Mouse (Mus musculus): ENCODE results near the gene Caprin1. TPM values are rescaled to one million over a fixed set of nuclear protein-coding genes. Genes with fewer than 3 reads are reported as not detected.

Gene Caprin1
- polyA plus RNA-seq, 2 experiments, result 224 to 314 TPM

DNA sequence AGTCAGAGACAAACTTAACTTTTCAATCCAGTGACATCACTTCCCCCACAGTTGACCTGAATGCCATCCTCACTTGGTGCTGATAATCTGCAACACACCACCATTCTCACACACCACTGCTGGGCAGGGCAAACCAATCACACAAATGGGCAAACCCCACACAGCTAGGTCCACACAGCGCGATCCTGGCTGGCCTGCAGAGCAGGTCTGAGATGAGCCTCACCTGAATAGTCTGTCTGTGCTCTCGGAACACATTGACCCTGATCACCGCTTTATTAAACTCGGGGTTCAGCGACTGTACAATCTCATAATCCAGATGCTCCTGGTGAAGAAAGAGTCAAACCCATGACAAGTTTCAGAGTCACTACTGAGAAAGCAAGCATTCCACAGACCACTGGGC is 54.6 kb downstream of the Caprin1 start:
- DNase-seq (ENCODE audit: low spot score), result no peak
- TF ChIP-seq POLR2A (IDR thresholded peaks at IDR 0.05; ENCODE audit: borderline replicate concordance, extremely low read depth, insufficient read depth, insufficient read length), result no peak
- Histone ChIP-seq H3K4me3 (replicated peaks; ENCODE audit: low read length) (no peak overlapping the region), H3K4me2 (replicated peaks; ENCODE audit: low read depth, low read length, severe bottlenecking) (no peak overlapping the region), H3K9ac (ENCODE audit: low read depth, low read length, severe bottlenecking) (no peak overlapping the region), H3K9me3 (ENCODE audit: control insufficient read depth, low read length) (no peaks in the 10 kb centered on the region), H3K27me3 (ENCODE audit: control insufficient read depth, insufficient read depth, low read length) (no peaks in the 10 kb centered on the region), H3K4me1 (ENCODE audit: control insufficient read depth, insufficient read depth, low read length) (no peaks in the 10 kb centered on the region), H3K36me3 (ENCODE audit: control insufficient read depth, insufficient read depth, low read length) (peaks cover 55% of the 10 kb centered on the region), H3K27ac (replicated peaks; ENCODE audit: low read depth, low read length) (no peak overlapping the region)
- 98% methylated on average over 6 of the region's 6 CpGs for WGBS
- ATAC-seq (ENCODE audit: low FRiP score, low read depth), result no peak

DNA sequence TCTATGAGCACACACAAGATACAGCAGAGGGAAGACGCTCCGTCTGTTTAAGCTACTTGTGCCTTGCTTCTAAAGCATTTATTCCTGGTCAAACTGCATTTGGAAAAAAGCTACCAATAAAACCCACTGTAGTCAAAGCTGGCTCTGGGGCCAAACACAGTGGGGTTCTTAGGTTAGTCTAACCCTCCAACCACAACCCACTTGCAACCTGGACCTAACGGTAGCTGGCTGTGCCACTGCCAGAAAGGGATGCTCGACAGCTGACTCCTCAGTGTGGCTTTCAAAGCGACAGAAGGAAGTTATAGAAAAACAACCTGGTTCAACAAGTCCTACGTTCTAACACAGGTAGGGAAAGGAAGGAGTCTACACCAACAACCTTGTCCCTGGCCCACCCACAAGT is 66.0 kb downstream of the Caprin1 start:
- H3K4me1 ChIP-seq (ENCODE audit: control insufficient read depth, insufficient read depth, low read length), result no peaks in the 10 kb centered on the region
- TF ChIP-seq POLR2A (IDR thresholded peaks at IDR 0.05; ENCODE audit: borderline replicate concordance, extremely low read depth, insufficient read depth, insufficient read length), result no peak

DNA sequence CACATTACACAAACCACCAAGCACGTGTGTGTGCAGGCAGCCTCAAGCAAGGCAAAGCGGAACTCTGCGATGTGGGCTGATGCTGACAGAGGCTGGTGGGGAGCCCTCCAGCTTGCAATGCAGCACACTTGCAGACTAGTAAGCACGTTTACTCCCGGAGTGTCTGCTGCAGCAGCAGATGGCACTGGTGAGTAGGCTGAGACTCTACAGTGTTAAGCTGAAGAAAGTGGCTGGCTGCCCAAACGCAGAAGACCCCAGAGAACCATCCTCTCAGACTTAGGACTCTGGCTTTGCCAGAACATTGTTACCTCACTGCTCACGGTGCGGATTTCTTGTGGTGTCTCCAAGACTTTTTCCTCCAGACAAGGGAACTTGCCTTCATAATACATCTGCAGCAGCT is 66.5 kb downstream of the Caprin1 start:
- no peaks in the 10 kb centered on the region for H3K9me3 ChIP-seq (ENCODE audit: control insufficient read depth, low read length)
- H3K9ac ChIP-seq (ENCODE audit: low read depth, low read length, severe bottlenecking), result no peak overlapping the region
- no peak for ATAC-seq (ENCODE audit: low FRiP score, low read depth)
- no peak overlapping the region for H3K27ac ChIP-seq (replicated peaks; ENCODE audit: low read depth, low read length)
- TF ChIP-seq POLR2A (IDR thresholded peaks at IDR 0.05; ENCODE audit: borderline replicate concordance, extremely low read depth, insufficient read depth, insufficient read length), result no peak
- DNase-seq (ENCODE audit: low spot score), result peak; percentile 56
- no peak overlapping the region for H3K4me2 ChIP-seq (replicated peaks; ENCODE audit: low read depth, low read length, severe bottlenecking)
- WGBS, result 68% methylated on average over 8 of the region's 8 CpGs
- no peaks in the 10 kb centered on the region for H3K4me1 ChIP-seq (ENCODE audit: control insufficient read depth, insufficient read depth, low read length)
- peaks cover 85% of the 10 kb centered on the region for H3K36me3 ChIP-seq (ENCODE audit: control insufficient read depth, insufficient read depth, low read length)
- no peak overlapping the region for H3K4me3 ChIP-seq (replicated peaks; ENCODE audit: low read length)
- no peaks in the 10 kb centered on the region for H3K27me3 ChIP-seq (ENCODE audit: control insufficient read depth, insufficient read depth, low read length)

More for the DNA sequence above, 66.0 kb downstream of the Caprin1 start:
- Histone ChIP-seq H3K36me3 (ENCODE audit: control insufficient read depth, insufficient read depth, low read length) (peaks cover 85% of the 10 kb centered on the region), H3K9me3 (ENCODE audit: control insufficient read depth, low read length) (no peaks in the 10 kb centered on the region), H3K4me3 (replicated peaks; ENCODE audit: low read length) (no peak overlapping the region), H3K9ac (ENCODE audit: low read depth, low read length, severe bottlenecking) (no peak overlapping the region), H3K27ac (replicated peaks; ENCODE audit: low read depth, low read length) (no peak overlapping the region), H3K4me2 (replicated peaks; ENCODE audit: low read depth, low read length, severe bottlenecking) (no peak overlapping the region), H3K27me3 (ENCODE audit: control insufficient read depth, insufficient read depth, low read length) (no peaks in the 10 kb centered on the region)
- ATAC-seq (ENCODE audit: low FRiP score, low read depth) (no peak), DNase-seq (ENCODE audit: low spot score) (no peak)
- WGBS, result 89% methylated on average over 6 of the region's 6 CpGs

DNA sequence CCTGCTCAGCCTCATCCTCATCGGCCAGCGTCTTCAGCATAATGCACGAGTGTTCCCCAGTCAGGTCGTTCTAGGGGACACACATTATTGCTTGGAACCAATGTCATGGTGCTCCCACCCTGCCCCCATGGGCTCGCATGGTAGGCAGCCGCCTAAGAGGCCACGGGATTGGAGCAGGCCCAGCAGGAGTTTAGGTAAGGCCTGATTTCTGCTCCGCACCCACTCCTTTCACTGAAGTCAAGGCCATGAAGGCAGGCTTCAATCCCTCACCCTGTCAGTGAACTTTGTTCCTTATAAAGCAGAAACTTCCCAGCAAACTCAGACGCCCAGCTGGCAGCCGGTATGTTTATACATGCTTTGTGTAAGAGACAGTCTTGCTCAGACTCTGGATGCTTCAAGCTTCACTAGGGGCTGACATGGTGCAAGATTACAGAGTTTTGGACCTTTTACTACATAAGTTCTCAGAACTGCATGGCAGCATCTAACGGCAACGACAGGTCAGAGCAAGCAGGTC is 69.4 kb downstream of the Caprin1 start:
- H3K27me3 ChIP-seq (ENCODE audit: control insufficient read depth, insufficient read depth, low read length), result no peaks in the 10 kb centered on the region
- no peak for ATAC-seq (ENCODE audit: low FRiP score, low read depth)
- TF ChIP-seq POLR2A (IDR thresholded peaks at IDR 0.05; ENCODE audit: borderline replicate concordance, extremely low read depth, insufficient read depth, insufficient read length), result no peak
- no peak overlapping the region for H3K4me2 ChIP-seq (replicated peaks; ENCODE audit: low read depth, low read length, severe bottlenecking)
- no peaks in the 10 kb centered on the region for H3K4me1 ChIP-seq (ENCODE audit: control insufficient read depth, insufficient read depth, low read length)
- H3K9ac ChIP-seq (ENCODE audit: low read depth, low read length, severe bottlenecking), result no peak overlapping the region
- 87% methylated on average over 12 of the region's 12 CpGs for WGBS
- H3K27ac ChIP-seq (replicated peaks; ENCODE audit: low read depth, low read length), result no peak overlapping the region
- H3K4me3 ChIP-seq (replicated peaks; ENCODE audit: low read length), result no peak overlapping the region
- no peak for DNase-seq (ENCODE audit: low spot score)
- H3K36me3 ChIP-seq (ENCODE audit: control insufficient read depth, insufficient read depth, low read length), result peaks cover 82% of the 10 kb centered on the region
- H3K9me3 ChIP-seq (ENCODE audit: control insufficient read depth, low read length), result no peaks in the 10 kb centered on the region

DNA sequence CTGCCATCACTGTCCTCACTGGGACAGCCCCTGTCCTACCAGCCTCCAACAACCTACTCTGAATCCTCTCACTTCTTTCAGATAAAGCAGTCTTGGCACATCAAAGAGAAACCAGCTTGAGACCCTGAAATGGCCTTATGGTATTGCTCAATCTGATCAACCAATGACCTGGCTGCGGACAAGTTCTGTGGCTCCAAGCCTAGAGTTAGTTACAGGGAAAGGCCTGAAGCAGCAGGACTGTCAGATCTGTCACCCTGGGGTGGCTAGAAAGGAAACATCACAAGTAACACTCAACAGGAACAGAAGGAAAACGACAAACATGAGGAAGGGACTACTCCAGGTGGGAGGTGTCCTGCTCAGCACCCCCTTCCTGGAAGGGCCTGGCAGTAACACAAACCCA is 72.9 kb downstream of the Caprin1 start:
- H3K27ac ChIP-seq (replicated peaks; ENCODE audit: low read depth, low read length), result no peak overlapping the region
- TF ChIP-seq POLR2A (IDR thresholded peaks at IDR 0.05; ENCODE audit: borderline replicate concordance, extremely low read depth, insufficient read depth, insufficient read length), result no peak
- 86% methylated on average over 2 of the region's 2 CpGs for WGBS

DNA sequence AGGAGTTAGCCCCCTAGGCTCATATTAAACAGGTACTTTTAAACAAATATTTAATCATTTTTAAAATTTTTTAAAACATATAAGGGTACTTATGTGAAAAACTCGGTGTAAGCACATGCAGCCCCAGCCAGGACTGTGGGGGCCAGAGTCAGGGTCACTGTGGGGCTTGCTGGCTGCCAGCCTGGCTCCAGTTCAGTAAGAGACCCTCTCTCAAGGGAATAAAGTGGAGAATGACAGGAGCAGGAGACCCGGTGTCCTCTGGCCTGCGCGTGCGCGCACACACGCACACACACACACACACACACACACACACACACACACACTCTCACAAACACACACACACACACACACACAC is 78.2 kb downstream of the Caprin1 start:
- H3K4me3 ChIP-seq (replicated peaks; ENCODE audit: low read length), result no peak overlapping the region
- ATAC-seq (ENCODE audit: low FRiP score, low read depth) (no peak), DNase-seq (ENCODE audit: low spot score) (no peak)
- H3K27ac ChIP-seq (replicated peaks; ENCODE audit: low read depth, low read length), result no peak overlapping the region
- H3K4me1 ChIP-seq (ENCODE audit: control insufficient read depth, insufficient read depth, low read length), result no peaks in the 10 kb centered on the region
- H3K4me2 ChIP-seq (replicated peaks; ENCODE audit: low read depth, low read length, severe bottlenecking), result no peak overlapping the region
- 89% methylated on average over 7 of the region's 7 CpGs for WGBS
- TF ChIP-seq POLR2A (IDR thresholded peaks at IDR 0.05; ENCODE audit: borderline replicate concordance, extremely low read depth, insufficient read depth, insufficient read length), result no peak
- no peaks in the 10 kb centered on the region for H3K27me3 ChIP-seq (ENCODE audit: control insufficient read depth, insufficient read depth, low read length)
- no peak overlapping the region for H3K9ac ChIP-seq (ENCODE audit: low read depth, low read length, severe bottlenecking)
- no peaks in the 10 kb centered on the region for H3K9me3 ChIP-seq (ENCODE audit: control insufficient read depth, low read length)
- peaks cover 81% of the 10 kb centered on the region for H3K36me3 ChIP-seq (ENCODE audit: control insufficient read depth, insufficient read depth, low read length)

More for the DNA sequence above, 72.9 kb downstream of the Caprin1 start:
- no peak for ATAC-seq (ENCODE audit: low FRiP score, low read depth)
- Histone ChIP-seq H3K36me3 (ENCODE audit: control insufficient read depth, insufficient read depth, low read length) (peaks cover 83% of the 10 kb centered on the region), H3K9me3 (ENCODE audit: control insufficient read depth, low read length) (no peaks in the 10 kb centered on the region), H3K4me2 (replicated peaks; ENCODE audit: low read depth, low read length, severe bottlenecking) (no peak overlapping the region), H3K4me3 (replicated peaks; ENCODE audit: low read length) (no peak overlapping the region), H3K4me1 (ENCODE audit: control insufficient read depth, insufficient read depth, low read length) (no peaks in the 10 kb centered on the region), H3K9ac (ENCODE audit: low read depth, low read length, severe bottlenecking) (no peak overlapping the region), H3K27me3 (ENCODE audit: control insufficient read depth, insufficient read depth, low read length) (no peaks in the 10 kb centered on the region)
- DNase-seq (ENCODE audit: low spot score), result no peak
